Mouse (Mus musculus): ENCODE measurements around the gene Hnrnpa1.

Gene Hnrnpa1

DNA sequence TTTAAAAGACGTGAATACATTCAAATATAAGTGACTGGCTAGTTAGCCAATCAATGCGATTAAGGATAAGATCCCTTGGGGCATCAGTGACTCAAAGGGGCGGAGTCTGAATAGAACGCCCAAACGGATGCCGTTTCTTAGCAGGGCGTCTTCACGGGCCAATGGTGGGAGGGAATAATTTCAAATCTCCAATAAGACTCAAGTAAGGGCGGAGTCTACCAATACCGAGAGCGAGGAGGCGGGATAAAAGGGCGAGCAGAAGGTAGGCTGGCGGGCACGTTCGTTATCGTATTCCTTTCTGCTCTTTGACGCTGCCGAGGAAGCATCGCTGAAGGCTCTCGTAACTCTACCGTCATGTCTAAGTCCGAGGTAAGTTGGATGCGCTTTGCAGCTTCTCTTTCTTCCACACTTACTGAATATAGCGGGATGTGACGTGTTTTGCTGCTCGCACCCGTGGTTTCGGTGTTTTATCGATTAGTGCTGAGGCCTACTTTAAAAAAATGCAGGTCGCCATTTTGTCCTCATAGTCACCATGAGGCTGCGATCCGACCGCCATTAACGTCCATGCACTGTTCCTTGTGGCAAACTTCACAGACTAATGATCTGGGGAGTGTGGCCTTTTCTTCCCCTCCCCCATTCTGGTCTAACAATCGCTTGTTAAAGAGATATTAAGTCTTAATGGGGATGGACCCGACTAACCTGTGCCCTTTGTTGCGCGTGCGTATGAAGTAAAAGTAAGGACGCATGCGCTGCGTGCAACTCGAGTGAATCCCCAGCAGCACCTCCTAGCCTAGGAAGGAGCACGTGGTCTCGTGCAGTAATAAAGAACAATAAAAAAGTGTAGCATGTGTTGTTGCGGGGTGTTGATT is at the start of gene Hnrnpa1:
Gene Hnrnpa1, plus strand, starts transcription at position 273 of the 869 bp plus-strand sequence.
- peak; percentile 68 to 87 for DNase-seq (ENCODE audit: low spot score in 2 of 2)

DNA sequence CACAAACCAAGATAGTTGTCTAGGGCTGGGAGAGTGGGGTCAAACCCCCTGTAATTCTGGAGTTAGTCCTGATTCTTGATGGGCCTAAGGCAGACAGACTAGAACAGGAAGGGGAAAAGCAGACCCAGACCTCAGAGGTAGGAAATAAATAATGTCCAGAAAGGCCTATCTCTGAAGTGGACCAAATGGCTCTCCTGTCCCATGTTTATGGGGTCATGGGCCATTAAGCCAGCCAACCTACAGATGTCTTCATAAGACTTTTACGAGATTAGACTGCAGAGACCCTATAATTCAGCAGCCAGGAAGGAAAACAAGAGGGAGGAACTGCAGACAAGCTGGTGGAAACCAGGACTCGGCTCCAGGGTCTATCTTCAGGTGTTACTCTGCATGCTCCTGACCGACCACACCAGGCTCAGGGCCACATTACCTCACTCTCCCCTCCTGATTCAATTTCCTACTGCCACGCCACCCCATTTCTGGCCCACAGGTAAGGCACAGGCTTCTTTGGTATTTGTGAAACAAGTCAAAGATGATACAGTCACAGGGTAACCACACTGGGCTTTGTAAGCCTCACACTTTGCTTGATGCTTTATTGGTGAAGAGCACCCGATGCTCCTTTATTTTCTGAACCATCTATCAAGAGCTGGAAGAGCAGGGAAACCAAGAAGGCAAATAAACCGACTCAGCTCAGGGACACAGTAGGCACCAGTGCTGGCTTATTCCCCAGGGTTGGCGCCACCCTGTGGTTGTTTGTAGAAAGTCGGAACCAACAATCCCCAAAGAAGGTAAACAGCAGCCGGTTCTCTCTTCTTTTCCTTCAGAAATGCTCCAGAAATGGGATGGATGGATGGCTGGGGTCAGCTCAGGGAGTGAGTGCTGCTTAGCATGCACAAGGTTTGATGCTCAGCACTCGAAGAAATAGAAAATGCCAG is 49.4 kb upstream of the Hnrnpa1 start:
- DNase-seq (ENCODE audit: low spot score in 2 of 2), result peak in 1 of 2 experiments; percentile 63

DNA sequence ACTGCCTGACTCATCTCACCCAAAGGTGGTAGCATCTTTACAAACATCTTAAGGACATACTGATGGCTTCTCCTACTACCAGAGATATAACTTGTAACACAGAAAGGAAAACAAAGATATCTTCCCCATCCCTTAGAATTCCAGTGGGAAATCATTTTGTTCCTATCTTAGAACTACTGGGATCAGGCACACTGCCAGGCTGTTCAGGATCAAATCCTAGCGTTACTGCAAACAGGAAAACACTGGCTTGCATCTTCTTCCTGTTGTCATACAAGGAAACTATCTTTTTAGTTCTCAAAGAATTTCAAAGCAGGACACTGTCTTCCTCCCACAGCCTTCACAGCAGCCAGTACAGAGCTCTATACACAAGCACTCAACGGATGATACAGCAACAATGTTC is 46.6 kb upstream of the Hnrnpa1 start:
- no peak for DNase-seq (ENCODE audit: low spot score in 2 of 2)

GRCm38 (mm10) chr15:103196835-103197234 is 43.4 kb upstream of the Hnrnpa1 start:
- DNase-seq (ENCODE audit: low spot score in 2 of 2), result no peak

DNA sequence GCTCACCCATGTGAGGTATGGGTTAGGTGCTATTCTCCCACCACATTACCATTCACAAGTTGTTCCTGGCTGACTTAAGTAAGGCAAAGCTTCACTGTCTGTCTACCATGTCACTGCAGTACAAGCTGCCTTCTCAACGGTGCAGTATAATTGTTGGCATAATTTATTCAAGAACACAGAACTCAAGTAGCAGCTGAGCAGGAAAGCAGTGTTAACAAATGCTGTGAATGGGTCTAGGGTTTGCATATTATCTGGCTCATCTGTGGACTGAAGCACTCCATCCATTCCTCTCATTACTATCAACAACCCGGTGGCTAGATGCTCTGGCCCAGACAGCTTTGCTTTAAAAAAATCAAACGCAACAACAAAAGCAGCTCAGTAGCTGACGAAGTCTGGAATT is 42.4 kb upstream of the Hnrnpa1 start:
- DNase-seq (ENCODE audit: low spot score in 2 of 2), result no peak

- no peak for DNase-seq (ENCODE audit: low spot score in 2 of 2)
Measured at GRCm38 (mm10) chr15:103202088-103202793, 38.0 kb upstream of the Hnrnpa1 start.

DNA sequence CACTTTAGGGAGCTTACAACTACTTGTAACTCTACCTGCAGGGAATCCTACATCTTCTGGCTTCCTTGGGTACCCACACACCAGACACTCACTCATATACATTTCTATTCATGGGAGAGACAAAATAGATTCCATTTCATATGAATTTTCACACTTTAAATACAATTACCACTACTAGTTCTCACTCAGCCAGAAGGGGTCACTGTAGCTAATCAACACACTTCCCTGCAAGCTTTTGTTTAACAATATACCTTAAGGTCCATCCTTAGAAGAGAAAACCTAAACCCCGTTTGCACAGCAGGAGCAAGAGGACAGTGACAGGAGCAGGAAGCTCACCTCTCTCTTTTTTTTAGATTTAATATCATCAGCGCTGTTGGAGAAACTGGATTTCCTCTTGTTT is 35.1 kb upstream of the Hnrnpa1 start:
- DNase-seq (ENCODE audit: low spot score in 2 of 2), result no peak

DNA sequence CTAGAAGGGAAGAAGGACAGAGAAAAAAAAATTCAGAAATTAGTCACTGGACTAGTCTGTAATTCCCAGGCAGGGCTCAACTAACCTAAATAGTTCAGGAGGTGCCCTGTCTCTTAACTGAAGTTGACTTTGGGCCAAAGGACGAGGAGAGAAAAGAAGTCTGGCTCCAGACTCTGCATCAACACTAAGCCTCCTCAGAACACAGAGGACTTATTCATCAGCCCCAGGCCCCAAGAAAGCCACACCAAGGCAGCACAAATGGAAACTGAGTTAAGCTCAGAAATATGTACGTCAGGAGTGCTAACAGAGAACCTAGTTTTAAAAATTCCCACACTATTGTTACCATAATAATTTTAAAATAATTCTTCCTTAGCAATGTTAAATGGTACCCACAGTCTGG is 26.1 kb upstream of the Hnrnpa1 start:
- no peak for DNase-seq (ENCODE audit: low spot score in 2 of 2)

DNA sequence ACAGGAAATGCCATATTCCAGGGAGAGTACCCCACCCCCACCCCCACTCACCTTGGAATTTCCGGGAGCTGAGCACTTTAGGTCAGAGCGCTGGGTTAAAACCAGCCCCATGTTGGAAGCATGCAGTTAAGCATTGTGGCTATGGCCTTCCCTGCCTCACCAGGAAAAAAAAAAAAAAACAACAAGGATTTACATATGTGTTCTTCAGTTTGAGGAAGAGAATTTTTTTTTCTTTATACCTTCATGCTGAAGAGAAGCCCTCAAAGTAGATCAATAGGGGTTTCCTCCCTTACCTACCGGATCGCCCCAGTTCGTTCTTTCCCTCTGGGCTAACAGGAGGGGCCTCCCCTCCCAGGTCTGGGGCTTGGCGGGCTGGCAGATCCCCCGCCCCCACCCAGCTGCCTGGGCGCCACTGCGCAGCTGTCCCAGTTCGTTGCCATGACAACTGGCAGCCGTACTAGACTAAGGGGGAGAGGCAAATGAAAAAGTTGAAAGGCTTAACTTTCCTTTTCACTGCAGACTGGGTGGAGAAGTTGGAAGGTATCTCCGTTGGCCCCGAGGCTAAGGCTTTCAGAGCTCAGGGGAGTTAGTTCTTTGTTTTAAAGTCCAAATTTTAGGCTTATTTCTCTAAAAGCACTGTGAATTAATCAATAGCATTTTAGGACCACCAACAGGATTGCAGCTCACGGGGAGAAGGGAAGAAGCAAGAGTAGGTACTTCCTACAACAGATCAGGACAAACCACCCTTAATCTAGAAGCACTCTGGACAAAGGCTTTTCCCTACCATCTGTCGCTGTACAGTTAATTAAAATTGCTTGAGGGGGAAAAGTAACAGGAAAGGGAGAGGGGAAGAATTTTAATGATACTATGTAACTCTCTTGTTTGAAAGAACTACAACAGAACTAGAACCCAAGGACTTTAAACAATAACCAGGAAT is 25.0 kb upstream of the Hnrnpa1 start:
- DNase-seq (ENCODE audit: low spot score in 2 of 2), result peak; percentile 55 to 85

GRCm38 (mm10) chr15:103216052-103216451 is 24.2 kb upstream of the Hnrnpa1 start:
- DNase-seq (ENCODE audit: low spot score in 2 of 2), result no peak

- no peak for DNase-seq (ENCODE audit: low spot score in 2 of 2)
Measured at GRCm38 (mm10) chr15:103220785-103221184, 19.4 kb upstream of the Hnrnpa1 start.

DNA sequence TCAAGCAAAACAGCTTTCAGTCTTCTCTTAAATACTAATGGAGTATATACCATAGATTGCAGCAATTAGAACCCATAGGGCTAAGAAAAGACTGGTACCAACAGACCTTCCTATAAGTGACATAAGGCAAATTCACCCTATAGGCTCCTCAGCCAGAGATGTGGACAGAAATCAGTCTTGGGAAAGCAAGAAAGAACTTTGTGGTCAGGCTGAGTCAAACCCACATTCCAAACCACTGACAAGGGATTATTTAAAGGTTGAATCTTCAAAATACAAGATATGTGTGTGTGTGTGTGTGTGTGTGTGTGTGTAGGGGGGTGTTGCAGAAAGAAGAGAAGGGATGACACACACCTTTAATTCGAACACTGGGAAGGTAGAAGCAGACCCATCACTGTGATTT is 18.8 kb upstream of the Hnrnpa1 start:
- DNase-seq (ENCODE audit: low spot score in 2 of 2), result no peak

DNA sequence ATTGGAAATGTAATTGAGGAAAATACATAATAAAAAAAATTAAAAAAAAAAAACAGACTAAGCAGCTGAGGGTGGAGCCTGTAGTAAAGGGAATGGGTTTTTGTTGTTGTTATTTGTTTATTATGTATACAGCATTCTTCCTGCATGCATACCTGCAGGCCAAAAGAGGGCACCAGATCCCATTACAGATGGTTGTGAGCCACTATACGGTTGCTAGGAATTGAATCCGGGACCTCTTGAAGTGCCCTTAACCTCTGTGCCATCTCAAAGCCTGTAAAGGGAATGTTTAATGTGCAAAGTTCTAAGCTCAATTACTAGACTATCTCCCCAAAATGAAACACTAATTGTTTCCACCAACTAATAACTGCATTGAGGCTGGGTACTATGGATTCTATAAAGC is 16.1 kb upstream of the Hnrnpa1 start:
- no peak for DNase-seq (ENCODE audit: low spot score in 2 of 2)

DNA sequence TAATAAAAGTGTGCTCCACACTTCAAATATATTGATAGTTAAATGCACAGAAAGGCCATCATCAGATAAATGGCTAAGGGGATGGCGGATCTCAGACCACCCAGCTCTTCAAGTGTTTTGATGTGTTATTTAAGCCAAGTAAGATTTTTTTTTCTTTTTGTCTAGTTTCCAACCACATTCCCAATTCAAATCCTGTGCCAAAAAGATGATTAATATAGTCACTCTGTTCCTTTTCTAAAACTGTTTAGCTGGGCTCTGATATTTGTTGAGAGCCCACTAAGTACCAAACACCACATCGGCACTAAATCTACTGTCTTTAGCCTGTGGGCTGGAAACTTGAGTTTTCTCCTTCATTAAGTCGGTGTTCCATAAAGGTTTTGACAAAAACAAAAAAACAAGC is 13.2 kb upstream of the Hnrnpa1 start:
- DNase-seq (ENCODE audit: low spot score in 2 of 2), result no peak

DNA sequence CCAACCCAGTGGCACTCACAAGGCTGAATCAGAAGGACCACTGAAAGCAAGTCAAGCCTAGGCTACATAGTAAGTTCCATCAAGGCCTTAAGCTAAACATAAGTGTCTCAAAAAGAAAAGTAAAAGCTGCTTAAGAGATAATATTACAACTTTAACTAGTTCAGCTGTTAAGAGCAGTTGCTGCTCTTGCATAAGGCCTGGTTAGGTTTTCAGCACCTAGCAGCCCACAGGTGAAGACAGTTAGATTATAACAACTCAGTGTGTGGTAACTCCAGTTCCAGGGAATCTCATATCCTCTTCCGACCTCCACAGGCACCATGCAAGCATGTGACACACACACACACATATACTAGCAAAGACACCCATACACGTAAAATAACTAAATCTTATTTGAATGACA is 12.7 kb upstream of the Hnrnpa1 start:
- no peak for DNase-seq (ENCODE audit: low spot score in 2 of 2)

DNA sequence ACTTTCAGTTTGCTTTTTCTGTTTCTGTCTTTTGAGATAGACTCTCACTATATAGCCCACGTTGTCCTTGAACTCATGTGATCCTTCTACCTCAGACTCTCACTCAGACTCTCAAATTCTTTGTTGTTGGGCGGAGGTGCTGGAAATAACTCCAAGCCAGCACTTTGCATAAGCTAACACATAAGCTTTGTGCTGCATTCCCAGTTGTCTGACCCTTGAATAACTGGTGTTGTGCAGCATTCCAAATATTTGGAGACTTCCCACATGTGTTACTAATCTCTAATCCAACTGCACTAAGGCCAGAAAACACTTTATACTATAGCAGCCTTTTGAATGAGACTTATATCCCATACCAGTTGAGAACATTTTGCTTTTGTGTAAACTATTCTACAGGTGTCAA is 11.3 kb upstream of the Hnrnpa1 start:
- DNase-seq (ENCODE audit: low spot score in 2 of 2), result no peak

DNA sequence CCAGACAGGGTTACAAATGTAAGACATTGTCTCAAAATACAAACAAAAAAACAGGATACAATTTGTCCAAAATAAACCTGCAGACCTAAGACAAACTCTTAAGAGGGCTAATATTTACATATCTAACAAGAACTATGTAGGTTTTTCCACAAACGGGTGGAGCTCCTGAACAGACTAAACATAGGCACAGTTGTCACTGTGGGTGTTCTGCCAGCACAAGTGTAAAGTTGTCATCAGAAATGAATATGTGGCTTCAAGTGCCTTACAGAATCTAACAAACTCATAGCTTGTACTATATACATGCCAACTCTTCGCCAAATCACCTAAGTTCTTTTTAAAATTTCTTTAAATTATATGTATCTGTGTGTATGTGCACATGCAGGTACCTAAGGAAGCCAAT is 7.1 kb upstream of the Hnrnpa1 start:
- no peak for DNase-seq (ENCODE audit: low spot score in 2 of 2)

GRCm38 (mm10) chr15:103237295-103237694 is 2.9 kb upstream of the Hnrnpa1 start:
- no peak for DNase-seq (ENCODE audit: low spot score in 2 of 2)

- peak; percentile 74 to 92 for DNase-seq (ENCODE audit: low spot score in 2 of 2)
Measured at GRCm38 (mm10) chr15:103239130-103239684, 1.0 kb upstream of the Hnrnpa1 start.

DNA sequence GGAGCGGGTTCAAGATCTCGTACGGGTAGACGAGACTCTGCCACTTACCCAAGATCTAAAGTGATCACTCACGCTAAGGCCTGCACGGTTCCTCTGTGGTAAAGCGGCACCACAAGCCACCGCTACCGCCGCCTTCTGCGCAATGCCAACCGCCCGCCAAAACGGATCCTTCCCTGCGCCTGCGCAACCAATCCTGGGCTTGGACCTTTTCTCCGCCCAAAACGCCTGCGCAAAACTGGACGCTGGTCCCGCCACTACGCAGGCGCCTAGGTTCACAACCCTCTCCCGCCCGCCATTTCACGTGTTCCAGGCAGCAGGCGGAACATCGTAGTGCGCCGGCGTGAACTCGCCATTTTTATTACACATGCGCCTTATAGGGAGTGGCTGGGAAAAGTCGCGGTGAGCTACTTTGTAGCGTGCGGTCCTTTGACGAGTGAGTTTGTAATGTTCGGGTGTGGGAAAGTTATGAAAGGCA is 510 bp upstream of the Hnrnpa1 start, which contains the start of gene Cbx5:
Gene Cbx5, minus strand, starts transcription at position 132 of the 475 bp plus-strand sequence.
- peak; percentile 93 to 96 for DNase-seq (ENCODE audit: low spot score in 2 of 2)

Measured in cerebellum, postnatal 4 days (tissue).